Mouse (Mus musculus): ENCODE data around the gene Bcar3.
A peak's percentile ranks its signal among the peaks of the same experiment; 100 is the strongest.

The Bcar3 gene

GRCm38 (mm10) chr3:122292300-122293222 is 1.4 kb upstream of the Bcar3 start:
- DNase-seq (ENCODE audit: low spot score): peak; percentile 96

GRCm38 (mm10) chr3:122293223-122293953 is 548 bp upstream of the Bcar3 start:
- DNase-seq (ENCODE audit: low spot score): no peak

GRCm38 (mm10) chr3:122295511-122295910 is 1.6 kb downstream of the Bcar3 start:
- DNase-seq (ENCODE audit: low spot score): peak; percentile 31

GRCm38 (mm10) chr3:122296979-122297378 is 3.0 kb downstream of the Bcar3 start:
- no peak for DNase-seq (ENCODE audit: low spot score)

GRCm38 (mm10) chr3:122300983-122301919 is 7.3 kb downstream of the Bcar3 start:
- peak; percentile 18 for DNase-seq (ENCODE audit: low spot score)

GRCm38 (mm10) chr3:122304560-122304959 is 10.6 kb downstream of the Bcar3 start:
- DNase-seq (ENCODE audit: low spot score): no peak

GRCm38 (mm10) chr3:122307894-122308671 is 14.1 kb downstream of the Bcar3 start:
- DNase-seq (ENCODE audit: low spot score): no peak

GRCm38 (mm10) chr3:122308981-122309380 is 15.0 kb downstream of the Bcar3 start:
- no peak for DNase-seq (ENCODE audit: low spot score)

GRCm38 (mm10) chr3:122312078-122312477 is 18.1 kb downstream of the Bcar3 start:
- peak; percentile 92 for DNase-seq (ENCODE audit: low spot score)

GRCm38 (mm10) chr3:122312936-122313629 is 19.1 kb downstream of the Bcar3 start:
- no peak for DNase-seq (ENCODE audit: low spot score)

GRCm38 (mm10) chr3:122313936-122314335 is 20.0 kb downstream of the Bcar3 start:
- DNase-seq (ENCODE audit: low spot score): no peak

- no peak for DNase-seq (ENCODE audit: low spot score)
Measured at GRCm38 (mm10) chr3:122316621-122317020, 22.7 kb downstream of the Bcar3 start.

- no peak for DNase-seq (ENCODE audit: low spot score)
Measured at GRCm38 (mm10) chr3:122317339-122317738, 23.4 kb downstream of the Bcar3 start.

- DNase-seq (ENCODE audit: low spot score): no peak
Measured at GRCm38 (mm10) chr3:122322226-122322625, 28.3 kb downstream of the Bcar3 start.

- no peak for DNase-seq (ENCODE audit: low spot score)
Measured at GRCm38 (mm10) chr3:122323841-122324240, 29.9 kb downstream of the Bcar3 start.

GRCm38 (mm10) chr3:122324528-122324927 is 30.6 kb downstream of the Bcar3 start:
- no peak for DNase-seq (ENCODE audit: low spot score)

GRCm38 (mm10) chr3:122330484-122330883 is 36.5 kb downstream of the Bcar3 start:
- no peak for DNase-seq (ENCODE audit: low spot score)

- DNase-seq (ENCODE audit: low spot score): no peak
Measured at GRCm38 (mm10) chr3:122333493-122333892, 39.6 kb downstream of the Bcar3 start.

- DNase-seq (ENCODE audit: low spot score): no peak
Measured at GRCm38 (mm10) chr3:122333902-122334301, 40.0 kb downstream of the Bcar3 start.

GRCm38 (mm10) chr3:122334375-122334774 is 40.4 kb downstream of the Bcar3 start:
- DNase-seq (ENCODE audit: low spot score): no peak

Measured in ovary, postnatal 14 days (tissue).